ENCODE assay signal across 9 mouse cellular contexts in the genomic region with DNA sequence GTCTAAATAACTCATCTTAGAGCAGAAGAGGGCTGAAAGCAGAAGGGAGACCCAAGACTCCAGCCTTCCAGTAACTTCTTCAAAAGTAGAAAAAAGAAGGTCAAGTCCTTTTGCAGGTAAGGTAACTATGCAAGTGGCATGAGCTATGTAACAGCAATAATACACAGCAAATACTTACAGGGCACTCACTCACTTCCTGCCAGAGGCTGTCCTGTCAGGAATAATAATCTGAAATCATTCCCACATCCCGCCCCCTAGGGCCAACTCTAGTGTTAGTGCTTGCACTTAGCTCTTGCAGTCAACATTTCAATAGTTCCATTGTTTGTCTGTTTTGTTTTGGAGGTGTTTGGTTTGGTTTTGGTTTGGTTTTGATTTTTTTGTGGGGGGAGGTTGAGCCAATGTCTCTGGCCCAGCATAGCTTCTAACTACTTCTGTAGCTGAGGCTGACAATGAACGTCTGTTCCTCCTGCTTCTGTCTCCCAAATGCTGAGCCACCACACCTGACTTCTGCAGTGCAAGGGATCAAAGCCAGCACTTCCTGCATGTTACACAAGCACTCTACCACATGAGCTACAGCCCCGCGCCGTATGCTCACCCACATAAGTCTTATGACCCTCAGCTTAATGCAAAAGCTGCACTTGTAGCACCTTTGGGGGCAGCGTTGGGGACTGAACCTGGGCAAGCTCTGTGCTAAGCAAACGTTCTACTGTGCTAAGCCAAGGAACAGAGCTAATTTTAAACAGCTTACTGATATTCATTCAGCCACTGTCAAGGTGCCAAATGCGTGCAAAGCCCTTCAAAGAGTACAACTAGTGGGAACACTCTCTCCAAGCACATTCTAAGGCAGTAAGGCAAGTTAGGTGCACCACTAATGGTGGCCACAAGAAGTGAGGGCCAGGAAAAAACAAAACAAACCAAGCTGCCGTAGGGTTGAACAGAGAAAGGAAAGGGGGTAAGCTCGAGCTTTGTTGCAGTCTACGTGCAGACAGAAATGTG. TPM values are rescaled to one million over a fixed set of nuclear protein-coding genes. Genes with fewer than 3 reads are reported as not detected.
DNase-seq lines count a peak whose midpoint lies in the region.
"Had no signal": no experiment of that assay in that cellular context is flagged by ENCODE, and none has a peak within 500 bp of the region (broad histone marks: within the 10 kb centered on the region; RNA-seq: fewer than 3 reads in every experiment).

No protein-coding gene starts in this region.

- intact Hi-C loops in heart, postnatal 10 days (cut with DNase I), result loop anchor here (2.0 kb wide), 1 partner anchor 44 kb away; no protein-coding TSS in a partner anchor

- peak; percentile 33 for DNase-seq in kidney, adult 11 months
- DNase-seq in kidney, postnatal 14 days, result no peak
- DNase-seq in fibroblast of lung, adult 2 months (ENCODE audit: low read depth), result peak; percentile 64
- peak; percentile 80 for DNase-seq in heart, postnatal 10 days
- DNase-seq in lung, postnatal 25 days (ENCODE audit: low spot score), result peak; percentile 67
- DNase-seq in spleen, adult 12 weeks (ENCODE audit: low spot score), result no peak
- no peak for DNase-seq in adrenal gland, adult 18-20 months (ENCODE audit: low spot score in 2 of 2)
- no peak for DNase-seq in retina, embryonic 14.5 days (ENCODE audit: low spot score)
- DNase-seq: cerebellum, adult 11 months had no signal

RNA-seq across cellular contexts. Expression of gene Glt28d2, which starts 28.9 kb away (rescaled TPM):
- 1 to 10 TPM; 4.9 to 6.8 TPM for total RNA-seq in heart, postnatal 10 days (2021)
- 1 to 10 TPM; 1.4 to 1.7 TPM for total RNA-seq in adrenal gland, adult 18-20 months (2021)

RNA-seq across cellular contexts. Expression of gene Gm37240, which starts 28.9 kb away (rescaled TPM):
- 10 to 100 TPM; 21.2 to 37.3 TPM for total RNA-seq in heart, postnatal 10 days (2021)
- 1 to 10 TPM; 5.7 to 7.9 TPM for total RNA-seq in adrenal gland, adult 18-20 months (2021)

RNA-seq across cellular contexts. Expression of gene Fam160a1, which starts 41.3 kb away (rescaled TPM):
- 10 to 100 TPM; 35.8 to 48.7 TPM for total RNA-seq in heart, postnatal 10 days (2021)
- 1 to 10 TPM; 6.8 to 7.2 TPM for total RNA-seq in adrenal gland, adult 18-20 months (2021)

Comparison
In these comparisons a context has a peak if more than half of its experiments do, and no peak if none do; other contexts are left out.
1. DNase-seq: peak in kidney, adult 11 months (single experiment), fibroblast of lung, adult 2 months (single experiment), heart, postnatal 10 days (2 of 2) and lung, postnatal 25 days (single experiment); none in kidney, postnatal 14 days (single experiment), spleen, adult 12 weeks (single experiment), adrenal gland, adult 18-20 months (0 of 2) and retina, embryonic 14.5 days (single experiment).
2. RNA of gene Fam160a1, which starts 41.3 kb away (total RNA-seq): 35.8 to 48.7 TPM in heart, postnatal 10 days; 6.8 to 7.2 TPM in adrenal gland, adult 18-20 months; every median in the first group is over 4 times any median in the second.